Mouse (Mus musculus) gastrocnemius, postnatal 10 days (tissue): ENCODE data around the gene Tigd3. TPM values are rescaled to one million over a fixed set of nuclear protein-coding genes. Genes with fewer than 3 reads are reported as not detected.

Experiments used
- DNase-seq: peaks from one replicate; pipeline ENCODE4 v3.0.0; 2021; ENCODE audit warnings: mixed read lengths
- total RNA-seq, 2 experiments: library from RNA; stranded (reverse); gene quantifications; 2 replicates each; pipeline ENCODE4 v1.2.3; 2021

The Tigd3 gene
- total RNA-seq, 2 experiments from 2014 or later, result 0.82 to 0.95 TPM

DNA sequence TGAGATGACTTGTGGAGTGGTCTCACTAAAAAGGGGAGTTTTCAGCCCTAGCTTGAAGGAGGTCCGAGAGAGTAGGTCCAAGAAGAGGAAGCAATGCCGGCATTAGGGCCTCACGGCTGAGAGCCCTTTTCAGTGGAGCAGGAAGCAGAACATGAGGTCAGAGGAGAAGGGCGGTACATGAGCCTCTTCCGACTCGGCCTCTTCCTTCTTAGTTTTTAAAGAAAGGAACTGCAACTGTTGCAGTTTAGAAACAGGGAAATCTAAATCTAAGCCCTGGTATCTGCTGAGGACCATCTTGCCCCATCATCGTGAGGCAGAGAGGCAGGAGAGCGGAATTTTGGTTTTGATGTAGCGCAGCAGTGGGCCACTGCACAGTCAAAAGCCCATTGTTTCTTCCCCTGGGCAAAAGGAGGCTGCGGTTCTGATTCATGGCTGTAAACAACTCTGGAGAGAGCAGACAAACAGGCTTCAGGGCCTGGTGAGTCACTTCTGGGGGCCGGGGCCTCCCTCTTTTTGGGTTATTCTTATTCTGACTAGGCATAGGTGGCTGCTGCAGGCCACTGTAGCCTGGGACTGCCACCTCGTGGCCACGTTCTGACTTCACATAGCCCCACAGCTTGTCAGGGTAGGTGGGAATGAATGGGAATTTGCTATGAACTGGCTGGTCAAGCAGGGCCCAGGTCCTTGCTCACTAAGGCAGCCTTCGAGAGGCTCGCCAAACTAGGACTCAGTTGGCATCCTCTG is 16.2 kb downstream of the Tigd3 start, which contains the start of gene Slc25a45:
Gene Slc25a45 (plus strand): TSS at position 191 of the 744 bp plus-strand sequence.
- peak; percentile 69 for DNase-seq

DNA sequence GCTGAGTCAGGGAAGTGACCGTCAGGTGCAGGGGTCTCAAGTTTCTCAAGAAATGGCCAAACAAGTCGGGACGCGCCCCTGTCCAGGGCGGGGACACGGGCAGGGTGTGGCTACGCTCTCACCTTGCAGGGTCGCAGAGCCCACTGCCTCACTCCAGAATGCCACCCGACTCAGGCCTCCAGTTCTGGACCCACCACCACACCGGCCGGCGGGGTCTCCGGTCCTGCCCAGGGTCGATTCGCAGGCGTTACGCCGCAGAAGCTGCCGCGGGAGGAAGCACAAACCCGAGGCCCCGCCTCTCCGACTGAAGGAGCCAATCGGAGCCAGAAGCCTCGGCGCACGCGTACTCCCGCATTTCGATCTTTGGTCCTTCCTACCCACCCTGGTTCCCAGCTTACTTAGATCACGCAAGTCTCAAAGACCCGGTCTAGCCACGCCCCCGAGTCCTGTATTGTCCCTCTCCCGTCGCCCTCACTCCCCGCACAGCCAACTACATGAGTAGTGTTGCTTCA is 18.9 kb downstream of the Tigd3 start, which contains the start of gene Frmd8:
Gene Frmd8 (minus strand): TSS at position 306 of the 512 bp plus-strand sequence.
- peak; percentile 92 for DNase-seq

DNA sequence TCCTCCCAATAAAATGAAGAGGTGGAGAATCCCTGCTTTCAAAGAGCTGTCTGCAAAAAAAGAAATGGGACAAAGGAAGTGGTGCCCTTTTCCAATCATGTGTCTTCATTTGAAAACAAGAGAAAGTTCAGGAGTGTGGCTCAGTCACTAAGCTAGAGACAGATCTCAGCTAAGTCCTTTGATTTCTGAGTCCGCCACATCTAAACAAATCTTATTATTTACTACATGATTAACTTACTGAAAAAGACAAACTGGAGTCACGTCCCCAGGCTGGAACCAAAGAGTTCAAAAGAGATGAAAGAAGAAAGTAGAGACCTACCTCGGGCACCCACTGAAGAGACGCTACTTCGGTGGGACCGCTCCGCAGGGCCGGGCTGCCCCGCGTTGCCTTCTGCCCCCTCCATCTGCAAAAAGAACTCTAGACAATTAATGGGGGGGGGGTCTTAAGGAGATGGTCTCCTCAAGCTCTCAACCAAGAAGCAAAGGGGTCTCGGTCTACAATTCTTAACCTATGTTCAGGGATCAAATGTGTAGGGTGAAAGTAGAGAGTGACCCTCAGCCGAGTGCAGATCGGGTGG is 19.5 kb downstream of the Tigd3 start:
- DNase-seq, result no peak

DNA sequence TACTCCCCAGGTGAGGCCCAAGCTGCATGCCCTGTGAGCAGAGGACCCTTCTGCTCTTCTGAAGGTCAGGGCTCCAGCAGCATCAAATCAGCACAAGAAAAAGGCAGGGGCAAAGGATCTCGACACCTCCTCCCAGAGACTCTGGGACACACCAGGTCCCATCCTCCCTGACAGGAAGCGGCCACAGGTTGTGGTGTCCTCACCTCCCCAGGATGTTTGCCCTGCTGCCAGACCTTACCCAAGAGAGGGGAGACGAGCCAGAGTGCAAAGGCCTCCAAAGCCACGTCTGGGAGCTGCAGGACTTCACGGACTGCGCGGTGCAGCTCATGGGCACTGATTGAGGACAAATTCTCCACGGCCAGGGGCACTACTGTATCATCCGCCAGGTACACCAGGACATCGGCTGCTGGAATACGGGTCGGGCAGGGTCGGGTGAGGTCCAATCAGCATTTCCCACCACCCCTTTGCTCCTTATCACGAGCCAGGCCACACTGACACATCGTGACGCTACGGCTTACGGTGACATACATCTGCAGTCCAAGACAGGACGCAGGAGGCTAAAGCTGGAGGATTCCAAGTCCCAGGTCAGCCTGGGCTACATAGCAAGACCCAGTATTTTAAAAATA is 20.9 kb downstream of the Tigd3 start:
- DNase-seq, result no peak

DNA sequence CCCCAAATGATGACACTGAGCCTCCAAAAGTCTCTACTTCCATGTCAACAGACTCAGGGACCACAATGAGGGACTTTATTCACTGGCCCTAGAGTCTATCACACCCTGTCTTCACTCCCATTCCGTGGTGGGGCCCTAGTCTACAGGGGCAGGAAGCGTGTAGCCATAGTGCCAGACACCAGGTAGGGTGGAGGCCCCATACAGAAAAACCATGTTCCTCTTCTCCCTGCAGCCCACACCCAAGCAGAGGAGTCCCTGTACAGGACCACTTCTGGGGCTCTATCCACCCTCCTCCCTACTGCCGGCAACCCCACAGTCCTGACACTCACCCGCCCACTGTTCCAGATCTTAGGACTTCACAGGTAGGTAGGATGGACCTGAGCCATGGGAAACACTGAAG is 21.4 kb downstream of the Tigd3 start:
- DNase-seq, result no peak

DNA sequence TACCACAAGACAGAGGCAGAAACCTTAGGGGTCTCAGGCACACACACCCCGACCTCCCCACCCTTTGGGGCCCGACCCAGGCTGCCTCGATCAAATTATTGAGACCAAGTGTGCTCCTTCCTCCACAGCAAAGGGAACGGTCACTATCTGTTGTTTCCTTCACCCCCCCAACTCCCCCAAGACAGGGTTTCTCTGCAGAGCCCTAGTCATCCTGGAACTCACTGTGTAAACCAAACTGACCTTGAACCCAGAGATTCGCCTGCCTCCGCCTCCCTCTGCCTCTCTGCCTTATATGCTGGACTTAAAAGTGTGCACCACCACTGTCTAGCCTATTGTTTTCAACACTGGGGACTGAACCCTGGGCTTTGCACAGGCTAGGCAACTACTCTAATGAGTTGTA is 22.3 kb downstream of the Tigd3 start:
- no peak for DNase-seq

DNA sequence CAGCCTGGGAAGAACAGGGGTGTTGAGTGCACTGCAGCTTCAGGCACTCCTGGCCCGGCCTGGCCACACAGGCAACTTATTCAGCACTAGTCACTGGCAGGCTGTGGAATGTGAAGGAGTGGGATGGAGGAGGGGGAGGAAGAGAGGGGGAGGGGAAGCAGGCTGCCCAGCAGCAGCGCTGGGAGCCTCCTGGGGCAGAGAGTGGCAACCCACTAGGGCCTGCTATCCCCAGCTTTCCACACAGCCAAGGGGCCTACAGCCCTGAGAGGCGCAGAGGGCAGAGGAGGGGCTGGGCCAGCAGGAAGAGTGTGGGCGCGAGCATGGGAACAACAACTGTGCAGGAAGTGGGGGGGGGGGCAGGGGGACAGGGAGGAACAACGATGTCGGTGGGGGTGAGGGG is 22.7 kb downstream of the Tigd3 start:
- no peak for DNase-seq

DNA sequence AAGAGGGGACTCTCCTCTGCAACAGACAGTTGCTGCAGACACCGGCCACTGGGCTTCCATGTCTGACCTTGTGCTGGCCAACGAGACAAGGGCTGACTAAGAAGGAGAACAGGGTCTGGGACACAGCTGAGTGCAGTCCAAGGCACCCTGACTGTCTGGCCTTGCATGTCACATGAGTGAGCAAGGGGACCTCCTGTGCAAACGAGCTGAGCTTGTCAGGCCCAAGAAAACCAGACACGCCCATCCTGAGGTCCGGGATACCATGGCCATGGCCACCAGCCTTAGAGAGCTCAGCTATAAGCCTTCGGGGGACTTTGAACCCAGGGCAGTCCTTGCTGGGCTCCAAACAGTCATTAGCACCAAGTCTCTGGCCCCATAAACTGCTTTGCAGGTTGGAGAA is 25.9 kb downstream of the Tigd3 start:
- no peak for DNase-seq

DNA sequence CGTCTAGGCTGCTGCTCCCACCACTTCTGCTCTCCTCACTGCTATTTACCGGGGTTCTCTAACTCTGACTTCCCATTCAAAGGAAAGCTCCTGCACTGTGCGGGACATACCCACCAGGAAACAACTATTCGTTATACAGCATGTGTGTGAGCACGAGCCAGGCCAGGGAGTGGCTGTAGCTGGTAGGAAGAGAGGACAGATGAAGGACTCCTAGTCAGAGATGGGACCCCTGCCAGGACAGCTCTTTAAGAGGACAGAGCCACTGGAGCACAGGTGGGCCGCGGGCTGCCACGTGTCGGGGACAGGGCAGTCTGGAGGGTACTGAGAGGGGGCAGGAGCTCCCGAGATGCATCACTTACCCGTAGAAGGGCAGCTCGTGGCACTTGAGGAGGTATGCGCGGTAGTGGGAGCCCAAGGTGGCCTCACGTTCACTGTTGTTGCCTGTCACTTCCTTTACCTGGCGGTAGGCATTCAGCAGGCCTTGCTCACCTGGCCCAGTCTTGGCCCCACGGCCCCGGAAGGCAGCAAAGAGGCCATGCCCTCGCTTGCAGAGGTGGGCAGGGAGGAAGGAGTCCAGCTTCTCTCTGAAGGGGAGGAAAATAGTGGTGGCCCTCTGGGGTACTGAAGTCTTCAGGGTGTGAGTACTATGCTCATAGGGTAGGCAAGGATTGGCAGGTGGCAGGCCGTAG is 29.1 kb downstream of the Tigd3 start:
- no peak for DNase-seq

DNA sequence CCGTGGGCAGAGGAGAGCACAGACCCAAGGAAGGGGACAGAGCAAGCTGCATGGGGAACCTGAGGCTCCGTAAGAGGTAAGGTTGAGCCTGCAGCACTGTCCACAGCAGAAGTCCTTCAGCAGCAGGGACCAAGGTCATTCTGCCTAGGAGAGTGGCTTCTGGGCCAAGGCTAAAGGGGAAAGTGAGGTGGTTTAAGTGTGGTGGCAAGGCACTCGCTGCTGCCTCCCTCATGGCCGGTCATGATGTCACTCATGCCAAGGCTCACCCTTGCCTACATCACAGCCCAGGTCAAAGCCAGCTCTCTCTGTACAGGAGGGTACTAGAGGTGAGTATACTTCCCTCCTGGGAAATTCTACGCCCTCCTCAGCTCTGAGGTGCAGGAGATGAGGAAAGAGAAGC is 30.2 kb downstream of the Tigd3 start:
- DNase-seq, result no peak

DNA sequence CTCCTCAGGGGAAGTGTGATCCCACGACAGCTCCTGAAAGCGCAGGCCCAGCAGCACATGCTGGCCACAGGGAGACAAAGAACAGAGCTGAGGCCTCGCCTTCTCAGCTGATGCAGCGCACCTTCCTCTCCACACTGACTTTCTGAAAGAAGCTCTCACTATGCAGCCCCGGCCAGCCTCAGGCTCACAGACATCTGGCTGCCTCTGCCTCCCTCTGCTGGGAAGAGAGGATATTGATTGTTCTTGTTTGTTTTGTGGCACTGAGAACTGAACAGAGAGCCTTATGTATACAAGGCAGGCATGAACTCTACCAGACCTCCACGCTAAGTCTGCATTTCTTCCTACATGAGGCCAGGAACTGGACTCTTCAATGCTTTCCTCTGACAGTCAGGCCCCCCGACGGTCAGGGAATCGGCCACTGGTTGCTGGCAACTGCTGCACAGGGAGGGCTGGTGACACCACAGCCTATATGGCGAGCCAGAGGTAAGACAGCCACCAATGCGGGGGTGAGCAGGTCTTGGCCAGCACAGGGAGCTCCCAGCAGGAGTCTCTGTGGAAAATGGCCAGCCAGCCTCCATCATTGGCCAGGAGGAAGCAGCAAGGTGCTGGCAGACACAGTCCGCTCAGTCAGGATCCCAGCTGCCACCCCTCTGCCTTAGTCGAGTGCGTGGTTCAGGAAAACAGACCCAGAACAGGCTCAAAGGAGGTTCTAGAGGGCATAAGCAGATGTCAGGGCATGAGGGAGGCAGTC is 31.4 kb downstream of the Tigd3 start:
- no peak for DNase-seq

DNA sequence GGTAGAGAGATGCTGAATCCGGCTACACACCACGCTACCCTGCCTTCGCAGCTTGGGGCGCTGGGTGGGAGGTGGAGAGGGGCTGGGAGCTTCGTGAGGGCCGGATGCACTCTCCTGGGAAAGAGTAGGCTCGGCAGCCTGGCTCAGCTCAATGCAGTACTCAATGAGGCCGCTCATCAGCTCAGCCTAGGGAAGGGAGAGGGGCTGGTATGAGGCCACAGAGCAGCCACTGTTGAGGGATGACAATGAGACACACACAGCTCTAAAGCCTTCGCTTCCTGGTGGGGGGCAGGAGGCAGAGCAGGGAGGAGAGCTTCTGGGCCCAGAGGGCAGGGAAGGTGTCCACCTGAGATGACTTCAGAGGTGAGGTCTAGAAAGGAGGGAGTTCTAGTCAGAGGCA is 37.3 kb downstream of the Tigd3 start:
- DNase-seq, result no peak

DNA sequence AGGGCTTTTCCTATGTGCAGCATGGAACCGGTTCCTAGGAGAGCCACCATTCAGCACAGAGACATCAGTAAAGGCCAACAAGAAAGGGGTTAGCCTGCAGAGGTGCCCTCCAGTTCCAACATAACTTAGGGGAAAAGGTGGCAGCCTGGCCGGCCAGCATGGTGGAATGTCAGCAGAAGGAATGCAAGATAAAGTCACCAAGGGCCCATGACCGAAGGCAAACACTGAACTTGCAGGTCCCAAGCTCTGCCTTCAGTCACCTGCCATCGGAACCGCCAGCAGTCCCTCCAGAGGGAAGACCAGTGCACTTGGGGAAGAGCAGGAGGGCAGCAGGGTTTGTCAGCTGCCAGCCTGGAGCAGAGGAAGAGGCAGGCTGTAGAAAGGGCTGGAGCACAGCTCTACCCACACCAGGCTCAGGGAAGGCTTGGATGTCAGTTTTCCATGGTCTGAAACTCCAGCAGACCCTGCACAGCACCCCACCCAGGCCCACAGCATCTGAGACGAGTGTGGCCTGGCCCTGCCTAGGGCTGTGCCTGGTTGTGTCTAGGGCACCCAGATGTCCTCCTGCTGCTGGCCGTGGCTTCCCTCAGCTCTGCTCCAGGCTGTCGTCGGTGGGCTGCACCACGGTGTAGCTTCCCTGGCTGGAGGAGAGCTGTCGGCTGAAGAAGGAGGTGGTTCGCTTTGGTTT is 41.8 kb downstream of the Tigd3 start:
- DNase-seq, result no peak

DNA sequence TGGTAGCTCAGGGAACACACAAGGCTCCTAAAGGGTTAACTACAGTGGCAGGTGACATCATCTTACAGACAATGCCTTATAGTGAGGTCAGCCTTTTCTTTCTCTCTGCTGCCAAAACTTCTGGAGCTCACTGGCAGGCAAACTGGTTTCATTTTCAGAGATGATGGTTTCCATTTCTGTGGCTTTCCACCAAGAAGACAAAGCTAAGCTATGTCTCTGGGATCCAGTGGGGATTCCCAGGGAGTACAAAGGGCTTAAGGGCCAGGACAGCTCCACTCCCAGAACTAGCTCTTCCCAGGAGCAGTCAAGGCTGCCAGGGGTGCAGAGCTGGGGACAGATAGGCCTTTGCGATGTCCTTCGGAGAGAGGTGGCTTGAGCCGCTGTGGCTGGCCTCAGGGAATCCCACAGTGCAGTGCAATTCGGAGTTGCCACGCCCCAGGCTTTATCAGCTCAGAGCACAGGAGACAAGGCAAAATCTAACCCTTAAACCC is 42.4 kb downstream of the Tigd3 start:
- DNase-seq, result no peak

DNA sequence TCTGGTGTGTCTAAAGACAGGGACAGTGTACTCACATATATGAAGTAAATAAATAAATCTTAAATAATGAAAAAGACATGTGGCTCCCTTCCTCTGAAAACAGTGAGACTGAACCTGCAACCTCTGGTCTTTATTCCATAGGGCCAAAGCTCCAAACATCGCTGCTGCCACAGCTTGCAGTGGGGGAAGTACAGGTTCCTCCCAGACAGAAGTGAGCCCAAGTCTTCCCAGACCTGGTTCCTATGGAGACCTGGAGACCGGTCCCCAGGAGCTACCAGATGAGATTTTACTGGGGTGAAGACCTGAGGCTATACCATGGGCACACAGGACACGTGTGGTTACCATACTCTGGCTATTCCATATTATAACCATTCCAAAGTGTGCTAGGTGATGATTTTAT is 43.1 kb downstream of the Tigd3 start:
- no peak for DNase-seq

DNA sequence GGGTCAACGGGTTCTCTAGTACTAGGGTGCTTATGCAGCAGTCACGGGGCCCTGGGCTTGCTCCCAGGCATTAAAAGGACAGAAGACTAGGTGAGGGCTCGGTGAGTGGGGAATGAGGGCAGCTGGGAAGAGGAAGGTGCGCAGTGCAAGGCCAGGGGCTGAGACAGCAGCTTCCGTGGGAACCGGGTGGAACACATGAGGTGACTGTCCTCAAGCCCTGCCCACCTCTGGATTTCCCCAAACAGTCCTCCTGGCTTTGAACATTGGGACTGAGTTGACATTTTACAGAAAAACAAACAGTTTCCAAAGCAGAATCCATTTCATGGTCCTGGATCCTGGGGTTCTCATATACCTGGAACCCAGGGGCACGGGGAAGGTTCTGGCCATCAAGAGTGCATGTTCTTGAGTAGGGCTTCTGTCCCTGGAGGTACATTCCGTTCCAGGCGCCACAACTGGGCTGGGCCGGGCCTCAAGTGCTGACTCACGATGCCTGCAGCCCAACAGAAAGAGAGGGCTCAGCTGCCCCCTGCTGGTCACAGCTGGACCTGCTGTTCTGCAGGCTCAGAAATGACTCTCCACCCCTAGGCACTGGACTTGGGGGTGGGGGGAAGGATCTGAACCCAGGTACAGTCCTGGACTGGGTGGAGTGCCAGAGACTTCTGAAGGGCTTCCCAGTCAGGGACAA is 44.0 kb downstream of the Tigd3 start:
- DNase-seq, result peak; percentile 97

DNA sequence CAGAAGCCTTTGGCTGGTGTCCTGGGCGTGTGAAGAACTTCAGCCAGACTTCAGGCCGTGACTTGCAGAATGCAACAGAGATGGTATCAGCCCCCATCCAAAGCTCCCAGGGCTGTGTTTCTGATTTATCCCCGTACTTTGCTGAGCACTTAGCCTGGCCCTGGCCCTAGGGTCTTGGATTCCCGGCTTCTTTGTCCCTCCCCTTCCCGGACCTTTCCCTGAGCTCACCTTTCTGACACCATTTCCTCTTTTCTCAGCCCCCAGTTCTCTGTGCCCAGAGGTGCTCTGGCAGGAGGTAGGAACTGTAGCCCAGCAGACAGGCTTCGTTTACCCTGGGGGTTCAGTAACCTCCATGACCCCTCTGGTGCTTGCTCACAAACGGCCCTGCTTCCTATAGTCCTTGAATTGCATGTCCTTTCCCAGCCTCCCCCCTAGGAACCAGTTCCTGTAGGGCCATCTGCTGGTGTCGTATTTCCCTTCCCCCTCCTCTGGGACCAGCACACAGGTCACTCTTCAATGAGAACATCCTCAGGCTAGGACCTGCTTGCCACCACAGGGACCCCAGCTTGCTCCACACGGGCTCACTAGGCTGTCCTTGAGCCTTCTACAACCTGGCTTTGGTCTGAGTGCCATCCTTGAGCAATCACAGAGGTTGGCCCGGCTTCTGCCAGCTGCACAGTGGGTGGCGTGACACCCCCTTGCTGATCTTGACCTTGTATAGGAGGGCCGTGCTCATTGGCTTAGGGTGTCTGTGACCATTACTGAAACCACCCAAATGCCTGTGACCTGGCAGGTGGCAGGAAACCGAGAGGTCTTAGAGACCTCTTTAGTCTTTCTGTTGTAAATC is 44.9 kb downstream of the Tigd3 start:
- no peak for DNase-seq

DNA sequence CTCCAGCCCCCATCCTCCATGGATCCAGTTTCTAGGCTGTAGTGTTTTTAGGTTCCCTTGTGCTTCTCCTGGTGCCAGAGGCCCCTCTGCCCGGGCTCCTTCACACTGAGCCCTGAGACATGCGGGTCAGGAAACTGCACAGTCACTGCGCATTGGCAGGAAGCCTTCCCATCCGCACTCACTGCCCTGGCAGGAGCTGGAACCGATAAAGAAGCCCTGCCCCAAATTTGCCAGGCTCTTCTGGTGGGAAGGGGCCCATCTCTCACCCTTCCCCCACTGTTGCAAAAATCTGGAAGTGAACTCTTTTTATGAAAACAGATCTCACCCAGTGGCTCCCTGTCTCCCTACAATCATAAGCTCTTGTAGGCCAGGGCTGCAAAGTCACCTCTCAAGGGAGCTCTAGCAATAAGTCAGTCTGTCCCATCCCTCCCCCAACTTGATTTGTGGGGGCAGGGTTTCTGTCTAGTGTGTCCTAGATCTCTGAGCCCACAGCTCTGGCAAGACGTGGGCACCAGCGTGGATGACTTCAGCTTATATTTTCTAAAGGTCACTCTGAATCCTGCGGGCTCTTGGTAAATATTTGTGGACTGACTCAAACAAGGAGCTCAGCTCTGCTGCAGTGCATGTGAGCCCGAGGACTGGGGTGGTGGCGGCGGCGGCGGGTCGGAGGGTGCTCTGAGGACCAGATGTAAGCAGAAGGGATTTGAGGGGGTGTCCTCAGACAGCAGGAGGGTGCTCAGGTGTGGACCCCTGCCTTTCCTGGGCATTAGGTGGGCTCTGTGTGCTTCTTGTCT is 45.7 kb downstream of the Tigd3 start:
- peak; percentile 59 for DNase-seq

DNA sequence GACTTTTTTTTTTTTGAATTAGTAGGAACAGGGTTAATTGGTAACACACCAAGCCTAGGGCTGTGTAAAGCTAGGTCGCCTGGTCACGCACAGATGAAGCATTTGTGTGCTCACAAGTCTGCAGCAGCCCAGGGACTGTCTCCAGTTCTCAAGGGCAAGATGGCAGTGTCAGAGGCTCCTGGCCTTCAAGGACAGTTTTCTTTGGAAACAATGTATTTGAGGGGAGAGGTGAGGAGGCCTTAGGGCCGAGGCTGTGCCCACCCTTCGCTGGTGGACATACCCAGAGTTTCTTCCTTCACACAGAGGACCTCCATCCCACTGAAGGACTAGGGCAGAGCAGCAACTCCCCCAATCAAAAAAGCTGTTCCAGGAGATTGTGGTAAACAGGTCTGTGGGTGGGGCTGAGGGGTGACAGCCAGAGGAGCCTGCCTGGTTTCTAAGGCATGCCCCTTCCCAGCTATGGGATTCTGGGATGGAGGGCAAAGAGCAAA is 46.6 kb downstream of the Tigd3 start:
- DNase-seq, result no peak
